Mouse (Mus musculus) lung, adult 2 months (tissue): ENCODE measurements around the gene Mroh8.

Experiments used
- CTCF ChIP-seq: fragments of 200-500 bp; IDR thresholded peaks from 2 replicates; pipeline ENCODE4 v1.5.1; 2011; ENCODE audit warnings: mild to moderate bottlenecking, low read length, control low read depth; ENCODE audit not compliant: insufficient read depth
- POLR2A ChIP-seq: fragments of 200-500 bp; IDR thresholded peaks from 2 replicates; pipeline ENCODE4 v1.6.1; 2011; ENCODE audit warnings: low read depth, mild to moderate bottlenecking, control low read depth, low read length, borderline replicate concordance; ENCODE audit errors: extremely low read depth

- TF ChIP-seq CTCF: no peak
- TF ChIP-seq POLR2A: no peak
Observed at GRCm38 (mm10) chr2:157325238-157325637, 45.9 kb upstream of the Mroh8 start.
